Comparison of ENCODE assay signal across 8 mouse cellular contexts in genomic region chr4:116052526-116053293, GRCm38 (mm10). TPM values are rescaled to one million over a fixed set of nuclear protein-coding genes. Genes with fewer than 3 reads are reported as not detected.
A peak's percentile ranks its signal among the peaks of the same experiment; 100 is the strongest.
DNase-seq lines count a peak whose midpoint lies in the region; ATAC-seq lines count a peak whose summit lies in the region.

No protein-coding gene starts in this region.

- peak overlapping the region; percentile 88 for H3K4me2 ChIP-seq in heart, embryonic 15.5 days

- peak; percentile 50 to 58 for DNase-seq in CD8-positive naive resting alpha-beta T cell, adult 2 months (ENCODE audit: low read depth in 2 of 2, low spot score in 2 of 2)
- peak; percentile 28 for DNase-seq in ZHBTc4 (ENCODE audit: low read depth, low spot score)
- peak; percentile 75 for DNase-seq in embryo, embryonic 10.5 days (ENCODE audit: low spot score)
- peak; percentile 71 for DNase-seq in kidney, postnatal 14 days
- peak; percentile 25 to 53 for DNase-seq in spleen, postnatal 10 days (ENCODE audit: low spot score in 2 of 2)
- no peak for DNase-seq in urinary bladder, adult 2 months (ENCODE audit: low spot score)

- H3K9me3 ChIP-seq in heart, embryonic 15.5 days (replicated peaks) = no peaks in the 10 kb centered on the region

- peaks cover 13% of the 10 kb centered on the region for H3K4me1 ChIP-seq in heart, embryonic 15.5 days (replicated peaks)

- no peaks in the 10 kb centered on the region for H3K27me3 ChIP-seq in heart, embryonic 15.5 days

- 8% methylated on average over 22 of the region's 22 CpGs for WGBS in heart, embryonic 15.5 days

- no peaks in the 10 kb centered on the region; the same call in 1 of the 2 replicates for H3K36me3 ChIP-seq in heart, embryonic 15.5 days

- H3K27ac ChIP-seq in heart, embryonic 15.5 days = peak overlapping the region; percentile 95

- peak overlapping the region; percentile 52 for H3K9ac ChIP-seq in heart, embryonic 15.5 days

- ATAC-seq in heart, embryonic 15.5 days (replicated peaks; ENCODE audit: insufficient number of reproducible peaks, insufficient read depth, low FRiP score, low read depth) = peak; percentile 33
- peak; percentile 27 for ATAC-seq in megakaryocyte, adult 5-6 weeks (ENCODE audit: poor library complexity, severe bottlenecking)

- H3K4me3 ChIP-seq in heart, embryonic 15.5 days = peak overlapping the region; percentile 67

RNA-seq across cellular contexts. Expression of gene Nsun4, which starts 1.0 kb away (rescaled TPM):
- 26.3 and 27.2 TPM in 2 replicates for polyA plus RNA-seq in heart, embryonic 15.5 days (2015; fragmentation: Nextera tagmentation; extraction: Ambion mirVana)
- 9.6 and 10.4 TPM in 2 replicates for total RNA-seq in megakaryocyte, adult 5-6 weeks (2015)
- 7.9 and 14.0 TPM in 2 replicates for total RNA-seq in megakaryocyte, adult 5-6 weeks (2017)
- polyA plus RNA-seq in urinary bladder, adult 2 months (2012; rRNA removed) = 10.3 and 11.1 TPM in 2 replicates

RNA-seq across cellular contexts. Expression of gene Uqcrh, which starts 22.2 kb away (rescaled TPM):
- polyA plus RNA-seq in heart, embryonic 15.5 days (2015; fragmentation: Nextera tagmentation; extraction: Ambion mirVana) = 997 and 1,210 TPM in 2 replicates
- total RNA-seq in megakaryocyte, adult 5-6 weeks (2015) = 465 and 482 TPM in 2 replicates
- 334 and 347 TPM in 2 replicates for total RNA-seq in megakaryocyte, adult 5-6 weeks (2017)
- 669 and 757 TPM in 2 replicates for polyA plus RNA-seq in urinary bladder, adult 2 months (2012; rRNA removed)

RNA-seq across cellular contexts. Expression of gene Lrrc41, which starts 22.4 kb away (rescaled TPM):
- polyA plus RNA-seq in heart, embryonic 15.5 days (2015; fragmentation: Nextera tagmentation; extraction: Ambion mirVana) = 44.1 and 56.7 TPM in 2 replicates
- 14.3 and 15.1 TPM in 2 replicates for total RNA-seq in megakaryocyte, adult 5-6 weeks (2015)
- total RNA-seq in megakaryocyte, adult 5-6 weeks (2017) = 9.9 and 16.3 TPM in 2 replicates
- polyA plus RNA-seq in urinary bladder, adult 2 months (2012; rRNA removed) = 25.8 and 26.4 TPM in 2 replicates

RNA-seq across cellular contexts. Expression of gene Faah, which starts 35.0 kb away (rescaled TPM):
- 1.1 and 2.1 TPM in 2 replicates for polyA plus RNA-seq in heart, embryonic 15.5 days (2015; fragmentation: Nextera tagmentation; extraction: Ambion mirVana)
- total RNA-seq in megakaryocyte, adult 5-6 weeks (2015) = 0.71 and 1.8 TPM in 2 replicates
- 1.3 and 2.2 TPM in 2 replicates for total RNA-seq in megakaryocyte, adult 5-6 weeks (2017)
- 11.9 and 14.2 TPM in 2 replicates for polyA plus RNA-seq in urinary bladder, adult 2 months (2012; rRNA removed)
